ENCODE assay signal across 8 mouse cellular contexts in the genomic region with DNA sequence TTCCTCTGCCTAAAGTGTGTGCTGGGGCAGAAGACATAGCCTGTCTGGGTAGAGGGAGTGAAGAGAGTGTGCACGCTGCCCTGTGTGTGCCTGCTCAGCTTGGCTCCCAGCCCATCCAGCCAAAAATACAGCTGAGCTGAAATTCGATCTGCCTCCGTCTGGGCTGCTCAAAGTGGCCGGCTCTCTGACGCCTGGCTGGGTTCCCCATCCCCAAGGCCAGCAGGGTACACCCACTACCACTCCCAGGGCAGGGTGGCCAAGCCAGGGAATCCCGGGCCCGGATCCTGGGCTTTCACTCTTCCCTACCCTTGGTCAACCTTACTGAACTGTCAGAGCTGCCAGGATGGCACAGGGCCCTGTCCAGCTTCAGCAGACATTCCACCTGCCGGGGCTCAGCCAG.
A peak's percentile ranks its signal among the peaks of the same experiment; 100 is the strongest.
DNase-seq lines count a peak whose midpoint lies in the region; ATAC-seq lines count a peak whose summit lies in the region.

No protein-coding gene starts in this region.

- DNase-seq in cerebellum, postnatal 10 days: peak; percentile 49 to 65
- DNase-seq in cerebellum, adult 9-11 months: no peak
- peak; percentile 34 for DNase-seq in retina, postnatal 1 day
- no peak for DNase-seq in retina, embryonic 14.5 days (ENCODE audit: low spot score)
- peak; percentile 84 to 85 for DNase-seq in heart, adult 9 months (ENCODE audit: low spot score in 2 of 2)
- DNase-seq in kidney, postnatal 14 days: peak; percentile 71
- DNase-seq in spleen, postnatal 36 days (ENCODE audit: low spot score in 2 of 2): no peak

- no peak for ATAC-seq in cerebellum, adult (ENCODE audit: insufficient number of reproducible peaks, low FRiP score, low TSS enrichment)

Comparison
In these comparisons a context has a peak if more than half of its experiments do, and no peak if none do; other contexts are left out.
1. DNase-seq: peak in cerebellum, postnatal 10 days (2 of 2), retina, postnatal 1 day (single experiment), heart, adult 9 months (2 of 2) and kidney, postnatal 14 days (single experiment); none in cerebellum, adult 9-11 months (single experiment), retina, embryonic 14.5 days (single experiment) and spleen, postnatal 36 days (0 of 2).